Mouse (Mus musculus): Measurements from ENCODE around the gene Rasgrf1. TPM values are rescaled to one million over a fixed set of nuclear protein-coding genes. Genes with fewer than 3 reads are reported as not detected.
"Not testable (repeated sequence)": the region's sequence is repeated elsewhere in the genome, so short reads cannot be mapped to it uniquely, and the experiment has no call there.

Rasgrf1 gene
- polyA plus RNA-seq, 1 experiment from 2014 or later, result 0.05 TPM

GRCm38 (mm10) chr9:90035168-90035567, 125.5 kb downstream of the Rasgrf1 start:
- 78% methylated on average over 2 of the region's 2 CpGs for WGBS

GRCm38 (mm10) chr9:90035794-90036193, 126.1 kb downstream of the Rasgrf1 start:
- Histone ChIP-seq H3K9me3 (replicated peaks; ENCODE audit: low read length) (no peaks in the 10 kb centered on the region), H3K36me3 (ENCODE audit: insufficient read depth, low read length) (no peaks in the 10 kb centered on the region), H3K4me1 (replicated peaks; ENCODE audit: insufficient read depth, low read length) (no peaks in the 10 kb centered on the region), H3K27ac (no peak overlapping the region), H3K27me3 (ENCODE audit: insufficient read depth, low read length) (no peaks in the 10 kb centered on the region), H3K9ac (ENCODE audit: low read depth, low read length) (no peak overlapping the region), H3K4me3 (replicated peaks; ENCODE audit: low read depth, low read length) (no peak overlapping the region), H3K4me2 (ENCODE audit: low read length) (no peak overlapping the region)
- WGBS, result 77% methylated on average over 3 of the region's 3 CpGs
- DNase-seq (ENCODE audit: low spot score) (no peak), ATAC-seq (replicated peaks; ENCODE audit: low FRiP score, low read depth) (no peak)
- no peak for TF ChIP-seq CTCF (IDR thresholded peaks at IDR 0.05; ENCODE audit: low read depth)

More at GRCm38 (mm10) chr9:90035168-90035567, 125.5 kb downstream of the Rasgrf1 start:
- Histone ChIP-seq H3K9ac (ENCODE audit: low read depth, low read length) (no peak overlapping the region), H3K27me3 (ENCODE audit: insufficient read depth, low read length) (no peaks in the 10 kb centered on the region), H3K4me3 (replicated peaks; ENCODE audit: low read depth, low read length) (no peak overlapping the region), H3K27ac (no peak overlapping the region), H3K36me3 (ENCODE audit: insufficient read depth, low read length) (no peaks in the 10 kb centered on the region), H3K4me1 (replicated peaks; ENCODE audit: insufficient read depth, low read length) (no peaks in the 10 kb centered on the region), H3K9me3 (replicated peaks; ENCODE audit: low read length) (no peaks in the 10 kb centered on the region), H3K4me2 (ENCODE audit: low read length) (no peak overlapping the region)
- TF ChIP-seq CTCF (IDR thresholded peaks at IDR 0.05; ENCODE audit: low read depth), result no peak
- ATAC-seq (replicated peaks; ENCODE audit: low FRiP score, low read depth), result no peak
- DNase-seq (ENCODE audit: low spot score), result no peak

GRCm38 (mm10) chr9:90036313-90036712, 126.6 kb downstream of the Rasgrf1 start:
- no peak overlapping the region for H3K27ac ChIP-seq
- WGBS, result 69% methylated on average over 4 of the region's 4 CpGs
- H3K4me1 ChIP-seq (replicated peaks; ENCODE audit: insufficient read depth, low read length), result no peaks in the 10 kb centered on the region
- no peak for TF ChIP-seq CTCF (IDR thresholded peaks at IDR 0.05; ENCODE audit: low read depth)
- H3K4me3 ChIP-seq (replicated peaks; ENCODE audit: low read depth, low read length), result no peak overlapping the region
- no peaks in the 10 kb centered on the region for H3K27me3 ChIP-seq (ENCODE audit: insufficient read depth, low read length)
- DNase-seq (ENCODE audit: low spot score) (no peak), ATAC-seq (replicated peaks; ENCODE audit: low FRiP score, low read depth) (no peak)
- H3K9me3 ChIP-seq (replicated peaks; ENCODE audit: low read length), result no peaks in the 10 kb centered on the region
- no peak overlapping the region for H3K9ac ChIP-seq (ENCODE audit: low read depth, low read length)
- no peaks in the 10 kb centered on the region for H3K36me3 ChIP-seq (ENCODE audit: insufficient read depth, low read length)
- no peak overlapping the region for H3K4me2 ChIP-seq (ENCODE audit: low read length)

- Histone ChIP-seq H3K4me3 (replicated peaks; ENCODE audit: low read depth, low read length) (no peak overlapping the region), H3K27me3 (ENCODE audit: insufficient read depth, low read length) (no peaks in the 10 kb centered on the region), H3K27ac (no peak overlapping the region), H3K36me3 (ENCODE audit: insufficient read depth, low read length) (no peaks in the 10 kb centered on the region), H3K4me2 (ENCODE audit: low read length) (no peak overlapping the region), H3K4me1 (replicated peaks; ENCODE audit: insufficient read depth, low read length) (no peaks in the 10 kb centered on the region), H3K9me3 (replicated peaks; ENCODE audit: low read length) (no peaks in the 10 kb centered on the region), H3K9ac (ENCODE audit: low read depth, low read length) (no peak overlapping the region)
- no peak for DNase-seq (ENCODE audit: low spot score)
- 74% methylated on average over 4 of the region's 4 CpGs for WGBS
- TF ChIP-seq CTCF (IDR thresholded peaks at IDR 0.05; ENCODE audit: low read depth), result no peak
- no peak for ATAC-seq (replicated peaks; ENCODE audit: low FRiP score, low read depth)
Observed at GRCm38 (mm10) chr9:90038535-90038934, 128.8 kb downstream of the Rasgrf1 start.

GRCm38 (mm10) chr9:90040916-90041315, 131.2 kb downstream of the Rasgrf1 start:
- Histone ChIP-seq H3K36me3 (ENCODE audit: insufficient read depth, low read length) (no peaks in the 10 kb centered on the region), H3K9ac (ENCODE audit: low read depth, low read length) (no peak overlapping the region), H3K27me3 (ENCODE audit: insufficient read depth, low read length) (no peaks in the 10 kb centered on the region), H3K4me2 (ENCODE audit: low read length) (no peak overlapping the region), H3K27ac (no peak overlapping the region), H3K4me3 (replicated peaks; ENCODE audit: low read depth, low read length) (no peak overlapping the region), H3K4me1 (replicated peaks; ENCODE audit: insufficient read depth, low read length) (no peaks in the 10 kb centered on the region), H3K9me3 (replicated peaks; ENCODE audit: low read length) (no peaks in the 10 kb centered on the region)
- DNase-seq (ENCODE audit: low spot score) (no peak), ATAC-seq (replicated peaks; ENCODE audit: low FRiP score, low read depth) (no peak)
- no peak for TF ChIP-seq CTCF (IDR thresholded peaks at IDR 0.05; ENCODE audit: low read depth)
- WGBS, result 69% methylated on average over 2 of the region's 2 CpGs

- 92% methylated on average over 3 of the region's 3 CpGs for WGBS
Observed at GRCm38 (mm10) chr9:90041556-90041955, 131.8 kb downstream of the Rasgrf1 start.

GRCm38 (mm10) chr9:90042906-90043305, 133.2 kb downstream of the Rasgrf1 start:
- ATAC-seq (replicated peaks; ENCODE audit: low FRiP score, low read depth); DNase-seq (ENCODE audit: low spot score); H3K4me1 ChIP-seq (replicated peaks; ENCODE audit: insufficient read depth, low read length); H3K27ac ChIP-seq; H3K4me3 ChIP-seq (replicated peaks; ENCODE audit: low read depth, low read length); H3K4me2 ChIP-seq (ENCODE audit: low read length); H3K9ac ChIP-seq (ENCODE audit: low read depth, low read length); H3K9me3 ChIP-seq (replicated peaks; ENCODE audit: low read length); H3K27me3 ChIP-seq (ENCODE audit: insufficient read depth, low read length); H3K36me3 ChIP-seq (ENCODE audit: insufficient read depth, low read length): not testable (repeated sequence)
- whole genome bisulfite sequencing, result 93% methylated on average over 8 of the region's 8 CpGs

More at GRCm38 (mm10) chr9:90041556-90041955, 131.8 kb downstream of the Rasgrf1 start:
- no peaks in the 10 kb centered on the region for H3K36me3 ChIP-seq (ENCODE audit: insufficient read depth, low read length)
- H3K27me3 ChIP-seq (ENCODE audit: insufficient read depth, low read length), result no peaks in the 10 kb centered on the region
- H3K4me2 ChIP-seq (ENCODE audit: low read length), result no peak overlapping the region
- no peaks in the 10 kb centered on the region for H3K9me3 ChIP-seq (replicated peaks; ENCODE audit: low read length)
- no peak overlapping the region for H3K4me3 ChIP-seq (replicated peaks; ENCODE audit: low read depth, low read length)
- H3K9ac ChIP-seq (ENCODE audit: low read depth, low read length), result no peak overlapping the region
- ATAC-seq (replicated peaks; ENCODE audit: low FRiP score, low read depth), result no peak
- TF ChIP-seq CTCF (IDR thresholded peaks at IDR 0.05; ENCODE audit: low read depth), result no peak
- DNase-seq (ENCODE audit: low spot score), result no peak
- H3K27ac ChIP-seq, result no peak overlapping the region
- no peaks in the 10 kb centered on the region for H3K4me1 ChIP-seq (replicated peaks; ENCODE audit: insufficient read depth, low read length)
